Mouse (Mus musculus) adrenal gland, postnatal 14 days (tissue): ENCODE results near the gene Txndc15. TPM values are rescaled to one million over a fixed set of nuclear protein-coding genes. Genes with fewer than 3 reads are reported as not detected.

Source experiments
- DNase-seq: peaks from one replicate; pipeline ENCODE4 v3.0.0; 2021; ENCODE audit warnings: mixed read lengths
- total RNA-seq: library from RNA; stranded (reverse); gene quantifications from 2 replicates; pipeline ENCODE4 v1.2.3, GENCODE M21; 2021

The Txndc15 gene
- total RNA-seq, 1 experiment from 2014 or later = 52.8 TPM

DNA sequence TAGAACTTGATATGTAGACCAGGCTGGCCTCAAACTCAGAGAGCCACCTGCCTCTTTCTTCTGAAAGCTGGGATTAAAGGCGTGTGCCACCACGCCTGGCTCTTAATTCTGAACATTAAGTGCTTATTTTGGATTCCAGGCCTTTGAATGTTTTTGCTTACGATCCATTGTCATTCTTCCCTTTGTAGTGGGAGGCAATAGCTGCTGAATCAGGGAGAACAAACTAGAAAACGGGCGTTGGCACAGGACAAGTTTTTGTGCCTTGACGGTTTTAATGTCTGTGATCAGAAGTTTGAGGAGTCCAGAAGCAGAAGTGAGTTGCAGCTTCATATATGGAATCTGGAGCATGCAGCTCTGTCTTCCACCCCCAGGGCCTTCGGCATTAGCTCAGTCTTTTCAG lies 16.3 kb downstream of the Txndc15 start:
- no peak for DNase-seq

DNA sequence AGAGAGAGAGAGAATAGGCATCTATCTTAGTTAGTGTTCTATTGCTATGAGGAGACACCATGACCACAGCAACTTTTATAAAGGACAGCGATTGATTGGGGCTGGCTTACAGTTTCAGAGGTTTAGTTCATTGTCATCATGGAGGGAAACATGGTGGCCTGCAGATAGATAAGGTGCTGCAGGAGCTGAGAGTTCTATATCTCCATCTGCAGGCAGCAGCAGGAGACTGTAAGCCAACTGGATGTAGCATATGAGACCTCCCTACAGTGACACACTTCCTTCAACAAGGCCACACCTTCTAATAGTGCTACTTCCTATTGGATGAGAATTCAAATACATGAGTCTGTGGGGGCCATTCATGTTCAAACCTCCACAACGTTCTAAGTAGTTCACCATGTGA lies 17.7 kb downstream of the Txndc15 start:
- DNase-seq = no peak

DNA sequence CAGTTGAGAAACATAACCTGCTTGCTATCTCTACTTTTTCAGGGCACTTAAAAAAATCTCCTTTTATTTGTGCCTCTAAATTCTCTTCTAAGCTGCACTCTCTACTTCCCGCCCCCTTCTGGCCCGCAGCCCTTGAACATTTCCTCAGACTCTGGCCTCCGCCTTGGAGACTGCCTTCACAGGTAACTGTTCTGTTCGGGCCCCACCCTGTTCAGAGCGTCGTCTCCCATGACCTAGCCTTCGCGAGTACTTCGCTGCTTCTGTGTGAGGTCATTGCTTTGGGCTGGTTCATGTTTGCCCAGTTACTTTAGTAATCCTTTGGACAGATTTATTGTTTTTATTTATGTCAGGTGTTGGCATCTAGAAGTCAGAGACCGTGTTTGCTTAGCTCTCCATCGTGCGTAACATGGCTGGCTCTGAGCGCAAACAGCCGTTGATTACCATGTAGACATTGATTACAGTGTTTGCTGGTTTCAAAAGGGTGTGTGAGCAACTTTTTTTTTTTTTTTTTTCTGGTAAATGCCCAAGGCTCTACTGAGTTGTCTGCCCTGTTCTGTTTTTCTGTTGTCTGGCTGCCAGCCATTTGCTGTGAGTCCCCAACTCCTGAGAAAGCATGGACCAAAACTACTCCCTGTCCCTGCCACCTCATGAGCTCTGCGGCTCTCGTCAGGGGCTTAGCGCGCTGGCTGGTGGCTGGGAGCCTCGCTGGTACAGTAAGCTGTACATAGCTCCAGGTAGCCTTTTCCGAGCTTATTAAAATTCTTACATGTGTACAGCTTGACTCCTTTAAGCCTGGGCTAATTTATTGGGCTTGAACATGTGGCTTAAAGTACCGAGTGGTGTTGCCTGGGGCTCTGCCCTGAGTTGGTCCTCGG lies 19.4 kb downstream of the Txndc15 start:
- DNase-seq = no peak

DNA sequence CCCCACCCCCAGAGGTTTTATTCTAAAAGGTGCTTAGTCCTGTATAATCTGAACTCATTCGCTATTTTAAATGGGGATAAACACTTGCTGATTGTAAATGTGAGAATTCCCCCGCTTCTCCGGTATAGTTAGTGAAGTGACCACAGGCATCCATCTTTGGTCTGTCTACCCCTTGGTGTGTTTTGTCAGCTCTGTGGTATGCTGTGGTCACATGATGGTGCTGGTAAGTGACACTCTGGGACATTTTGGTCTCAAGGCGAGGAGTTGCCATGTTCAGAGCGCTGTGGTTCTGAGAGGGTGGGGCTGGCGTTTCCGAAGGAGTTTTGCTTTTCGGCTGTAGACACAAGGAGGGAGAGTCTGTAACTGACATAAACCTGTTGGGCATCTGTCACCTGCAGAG lies 23.4 kb downstream of the Txndc15 start:
- DNase-seq = no peak

DNA sequence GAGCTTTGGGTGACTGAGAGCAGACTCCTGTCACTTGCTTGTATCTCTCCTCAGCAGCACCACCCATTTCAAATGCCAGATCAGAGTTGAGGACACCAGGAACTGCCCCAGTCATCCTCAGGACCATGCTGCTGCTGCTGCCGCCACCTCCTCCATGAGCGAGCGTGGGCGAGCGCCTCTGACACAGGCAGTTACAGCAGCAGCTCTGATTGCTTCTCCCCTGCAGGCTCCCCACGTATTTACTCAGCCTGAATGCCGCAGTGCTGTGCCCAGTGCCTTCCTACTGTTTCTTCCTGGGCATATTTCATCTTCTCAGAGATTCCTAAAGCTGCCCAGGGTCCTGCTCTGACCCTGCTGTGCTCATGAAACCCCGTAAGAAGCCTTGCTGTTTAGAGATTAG lies 27.9 kb downstream of the Txndc15 start:
- DNase-seq = no peak

DNA sequence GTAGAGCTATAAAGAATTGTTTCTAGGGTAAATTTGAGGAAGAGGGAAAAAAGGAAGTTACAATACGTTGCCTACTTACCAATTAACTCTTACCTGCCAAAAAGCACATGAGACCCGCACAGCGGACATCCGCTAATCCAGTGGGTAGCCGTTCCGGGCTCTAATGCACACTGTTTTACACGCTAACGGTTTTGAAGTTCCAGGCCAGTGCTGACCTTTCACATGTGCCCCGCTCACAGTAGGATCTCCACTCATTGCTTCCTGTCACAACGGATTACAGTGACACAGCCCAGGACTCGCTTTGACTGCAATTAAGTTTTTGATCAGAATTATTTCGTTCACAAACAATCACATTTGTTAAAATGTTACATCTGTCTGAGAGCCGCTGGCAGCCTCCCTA lies 39.9 kb downstream of the Txndc15 start:
- DNase-seq = no peak

DNA sequence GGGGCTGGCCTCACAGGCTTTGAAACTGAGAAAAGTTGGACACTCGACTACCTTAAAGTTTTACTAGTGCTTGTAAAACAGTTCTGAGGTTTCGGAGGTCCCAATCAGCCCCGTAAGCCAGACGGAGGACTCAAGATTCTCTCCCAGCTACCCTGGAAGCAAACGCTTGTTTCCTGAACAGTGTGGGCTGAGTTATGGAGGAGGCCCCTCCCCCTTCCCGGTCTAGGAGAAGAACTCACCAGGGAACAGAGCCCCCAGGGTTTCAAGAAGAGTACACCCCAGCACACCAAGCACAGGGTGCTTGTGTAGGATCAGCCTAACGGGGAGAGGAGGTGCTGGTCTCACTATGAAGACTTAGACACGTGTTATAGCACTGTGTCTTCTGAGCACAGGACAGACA lies 42.3 kb downstream of the Txndc15 start:
- peak; percentile 31 for DNase-seq

DNA sequence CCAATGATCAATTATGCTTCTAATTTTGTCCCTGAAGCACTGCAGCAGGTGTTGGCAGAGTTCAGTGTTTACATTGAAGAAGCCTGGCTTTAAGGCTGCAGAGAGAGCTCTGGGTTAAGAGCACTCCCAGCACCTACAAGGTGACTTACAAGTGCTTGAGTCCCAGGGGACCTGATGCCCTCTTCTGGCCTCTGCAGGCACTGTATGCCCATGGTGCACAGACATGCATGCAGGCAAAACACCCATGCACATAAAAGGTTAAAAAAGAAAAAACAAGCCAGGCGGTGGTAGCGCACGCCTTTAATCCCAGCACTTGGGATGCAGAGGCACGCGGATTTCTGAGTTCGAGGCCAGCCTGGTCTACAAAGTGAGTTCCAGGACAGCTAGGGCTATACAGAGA lies 43.2 kb downstream of the Txndc15 start:
- peak; percentile 40 for DNase-seq

DNA sequence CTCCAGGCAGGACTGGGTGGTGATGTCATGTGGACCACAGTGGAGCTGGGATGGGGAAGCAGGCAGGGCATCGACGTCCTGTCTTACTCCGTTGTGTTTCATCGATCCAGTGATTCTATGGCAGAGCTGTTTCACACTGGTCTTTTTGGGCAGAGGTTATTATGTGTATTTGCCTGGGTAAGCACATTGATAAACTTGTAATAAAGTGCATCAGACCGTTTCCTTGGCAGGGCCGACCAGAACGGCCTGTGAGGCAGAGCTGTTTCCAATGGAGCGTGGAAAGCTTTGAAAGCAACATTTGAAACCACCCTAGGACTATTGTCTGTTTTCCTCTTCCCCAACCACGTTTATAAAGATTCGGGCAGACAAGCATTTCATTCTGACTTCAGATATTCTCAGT lies 46.1 kb downstream of the Txndc15 start:
- DNase-seq = no peak

DNA sequence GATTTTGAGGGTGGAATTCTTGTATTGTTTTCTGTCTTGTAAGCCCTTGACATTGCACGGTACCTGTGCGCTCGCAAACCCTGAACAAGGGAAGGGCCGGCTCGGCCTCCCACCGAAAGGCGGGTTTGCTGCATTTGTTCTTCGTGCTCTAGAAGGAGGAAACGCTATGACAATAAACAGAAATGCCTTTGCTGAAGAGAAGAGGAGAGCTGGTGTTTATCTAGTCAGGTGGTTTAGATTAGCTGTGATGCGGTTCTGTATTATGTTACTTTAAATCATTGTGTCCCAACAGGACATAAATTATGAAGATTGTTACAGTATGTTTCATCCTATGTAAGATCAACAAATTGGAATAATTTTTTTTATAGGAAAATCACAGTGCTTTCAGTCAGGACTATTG lies 47.0 kb downstream of the Txndc15 start:
- no peak for DNase-seq

DNA sequence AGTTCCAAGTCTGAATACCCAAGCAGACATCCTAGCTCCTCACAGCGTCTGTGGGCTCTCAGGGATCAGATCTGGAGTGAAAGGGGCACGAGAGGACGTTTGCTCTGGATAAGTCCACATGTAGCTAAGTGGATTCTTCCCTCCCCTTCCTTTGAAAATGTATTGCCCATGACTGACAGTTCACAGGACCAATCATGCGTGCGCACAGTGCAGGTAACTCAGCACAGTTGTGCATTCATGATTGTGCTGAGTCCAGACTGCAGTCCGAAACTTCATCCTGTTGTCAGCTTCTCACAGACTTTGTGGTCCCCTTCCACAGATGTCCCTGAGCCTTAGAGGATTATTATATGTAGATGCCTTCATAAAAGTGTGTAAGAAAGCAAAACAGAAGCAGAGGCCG lies 59.9 kb downstream of the Txndc15 start:
- no peak for DNase-seq

DNA sequence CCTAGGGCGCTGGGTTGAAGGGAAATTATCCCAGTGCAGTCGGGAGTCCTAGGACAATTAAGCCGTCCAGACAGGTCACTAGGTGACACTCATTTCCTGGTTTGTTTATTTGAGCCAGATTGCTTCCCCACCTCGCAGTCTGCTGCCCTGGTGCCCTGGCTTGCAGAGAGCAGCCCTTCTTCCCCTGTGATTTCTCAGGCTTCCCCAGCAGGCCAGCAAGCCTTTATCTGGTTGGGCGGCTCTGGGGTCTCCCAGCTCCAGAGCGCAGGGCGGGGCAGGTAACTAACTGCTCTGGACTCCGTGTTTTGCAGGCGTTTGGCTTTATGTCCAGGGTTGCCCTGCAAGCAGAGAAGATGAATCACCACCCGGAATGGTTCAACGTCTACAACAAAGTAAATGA lies 60.6 kb downstream of the Txndc15 start:
- no peak for DNase-seq

Other genes with a start within 250 kb of the Txndc15 start
- 24.0 and 24.9 TPM in 2 replicates for gene Dbn1, start 226.5 kb upstream of the Txndc15 start, total RNA-seq
- gene Pdlim7, start 201.0 kb upstream of the Txndc15 start, total RNA-seq = 23.8 and 26.7 TPM in 2 replicates
- 3.4 and 11.6 TPM in 2 replicates for gene Dok3, start 185.4 kb upstream of the Txndc15 start, total RNA-seq
- gene Ddx41, start 178.0 kb upstream of the Txndc15 start, total RNA-seq = 38.4 and 46.0 TPM in 2 replicates
- 42.5 and 50.2 TPM in 2 replicates for gene Fam193b, start 143.5 kb upstream of the Txndc15 start, total RNA-seq
- gene Tmed9, start 140.9 kb upstream of the Txndc15 start, total RNA-seq = 145 and 156 TPM in 2 replicates
- gene B4galt7, start 114.8 kb upstream of the Txndc15 start, total RNA-seq = 11.6 and 15.4 TPM in 2 replicates
- gene Caml, start 91.6 kb upstream of the Txndc15 start, total RNA-seq = 25.4 and 27.9 TPM in 2 replicates
- gene Ddx46, start 79.6 kb upstream of the Txndc15 start, total RNA-seq = 35.1 and 41.8 TPM in 2 replicates
- gene B230219D22Rik, start 21.5 kb upstream of the Txndc15 start, total RNA-seq = 53.9 and 55.4 TPM in 2 replicates
- gene Pcbd2, start 12.7 kb downstream of the Txndc15 start, total RNA-seq = 62.1 and 72.6 TPM in 2 replicates
- gene Catsper3, start 69.9 kb downstream of the Txndc15 start, total RNA-seq = 0.30 TPM in 1 of 2 replicates, not detected in the other
- not detected in 2 replicates for gene Pitx1, start 121.5 kb downstream of the Txndc15 start, total RNA-seq